Mouse (Mus musculus): ENCODE measurements at regions not wholly inside any gene's neighbourhood (a gene's known extent, or its start where the extent isn't known, plus 50 kb on each side); places are given as distances from the start of the nearest gene placed in this dataset.

DNA sequence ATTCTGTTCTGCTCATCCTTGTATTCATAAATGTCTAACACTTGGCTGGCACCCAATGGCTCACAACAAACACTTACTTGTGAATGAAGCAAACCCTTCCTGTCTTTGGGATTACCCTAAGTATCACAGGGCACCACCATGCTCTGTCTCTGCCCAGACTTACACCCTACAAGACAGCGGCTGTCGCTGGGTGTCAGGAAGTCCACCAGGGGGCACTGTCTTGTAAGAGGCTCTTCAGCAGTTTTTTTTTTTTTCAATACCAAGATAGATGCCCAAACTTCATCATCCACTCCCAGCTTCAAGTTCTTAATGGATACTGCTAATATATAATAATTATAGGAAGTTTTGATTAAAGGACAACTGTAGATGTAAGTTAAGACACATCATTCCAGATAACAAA, 247.7 kb upstream of the Dnajc19 start:
- no peak for TF ChIP-seq POLR2A (IDR thresholded peaks at IDR 0.05; ENCODE audit: low read depth, low read length)
- TF ChIP-seq CTCF (conservative IDR thresholded peaks at IDR 0.05; ENCODE audit: insufficient read depth, insufficient read length, low read depth, low read length), result peak; percentile 55
